Mouse (Mus musculus) ovary, postnatal 10 days (tissue): ENCODE measurements at regions not wholly inside any gene's neighbourhood (a gene's known extent, or its start where the extent isn't known, plus 50 kb on each side); places are given as distances from the start of the nearest gene placed in this dataset.
"Not testable (repeated sequence)": the region's sequence is repeated elsewhere in the genome, so short reads cannot be mapped to it uniquely, and the experiment has no call there.

Experiments used
- DNase-seq: peaks from one replicate; pipeline ENCODE4 v3.0.0; 2022; ENCODE audit warnings: low spot score

DNA sequence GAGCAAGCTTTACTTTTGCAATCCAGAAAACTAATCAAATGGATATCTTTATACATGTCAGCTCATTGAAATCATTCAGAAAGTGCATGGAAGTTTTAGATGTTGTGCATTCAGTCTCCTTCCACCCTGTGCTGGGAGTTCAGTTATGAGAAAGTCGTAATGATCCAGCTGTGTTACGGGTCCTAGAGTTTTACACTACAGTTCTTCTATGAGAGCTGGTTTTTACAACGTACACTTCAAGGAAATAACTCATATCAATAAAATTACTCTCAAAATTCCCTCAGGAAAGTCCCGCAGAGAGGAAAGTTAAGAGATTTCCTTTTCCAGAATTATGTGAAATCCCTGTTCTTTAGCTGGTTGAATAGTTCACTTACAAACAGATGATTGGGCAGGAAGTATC is 418.1 kb upstream of the Slc10a2 start:
- no peak for DNase-seq

DNA sequence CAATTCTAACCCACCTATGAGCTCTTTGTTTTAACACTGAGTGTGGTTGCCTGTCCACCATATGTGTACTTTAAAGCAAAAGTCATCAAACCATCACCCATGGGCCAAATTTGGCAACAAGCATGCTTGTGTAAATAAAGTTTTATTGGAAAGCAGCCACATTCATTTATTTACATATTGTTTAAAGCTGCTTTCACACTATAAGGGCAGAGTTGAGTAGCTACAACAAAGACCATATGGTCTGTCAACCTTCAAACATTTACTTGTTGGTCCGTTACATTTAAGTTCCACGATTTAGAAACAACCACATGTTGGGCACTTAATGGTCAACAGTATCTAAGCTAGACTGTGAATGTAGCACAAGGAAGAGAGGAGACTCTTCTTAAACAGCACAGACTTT is 390.7 kb upstream of the Slc10a2 start:
- DNase-seq = no peak

DNA sequence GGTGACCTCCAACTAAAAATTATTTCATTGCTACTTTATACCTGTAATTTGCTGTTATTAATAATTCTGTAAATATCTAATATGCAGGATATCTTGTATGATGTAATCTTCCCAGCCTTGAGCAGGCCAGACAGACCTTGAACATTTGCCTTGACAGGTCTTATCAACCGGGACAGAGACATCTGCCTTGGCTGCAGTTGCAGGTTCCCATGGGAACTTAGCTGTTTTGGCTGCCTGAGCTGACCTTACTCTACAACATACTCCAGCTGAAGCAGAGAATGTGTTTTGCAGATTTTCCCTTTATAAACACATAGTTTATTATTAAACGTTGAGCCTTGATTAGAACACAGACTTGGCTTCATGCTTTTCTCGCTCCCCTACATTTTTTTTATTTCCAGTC is 385.3 kb upstream of the Slc10a2 start:
- no peak for DNase-seq

DNA sequence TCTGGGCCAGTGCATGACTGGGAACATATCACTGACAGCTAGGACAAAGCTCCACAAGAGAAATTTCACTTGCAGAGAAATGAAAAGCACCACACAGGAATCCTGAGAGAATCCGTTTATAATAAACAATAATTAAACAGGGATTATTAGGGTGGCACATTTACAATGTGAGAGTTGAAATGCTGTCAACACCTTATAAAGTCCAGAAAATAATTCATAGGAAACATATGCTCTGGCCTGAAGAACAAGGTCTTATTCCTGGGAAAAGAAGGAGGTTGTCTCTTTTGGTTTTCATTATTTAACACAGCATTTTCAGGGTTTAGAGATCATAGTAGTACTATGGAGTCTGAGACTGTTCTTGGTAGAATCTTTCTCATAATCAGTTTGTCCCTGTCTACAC is 377.8 kb upstream of the Slc10a2 start:
- DNase-seq = no peak

DNA sequence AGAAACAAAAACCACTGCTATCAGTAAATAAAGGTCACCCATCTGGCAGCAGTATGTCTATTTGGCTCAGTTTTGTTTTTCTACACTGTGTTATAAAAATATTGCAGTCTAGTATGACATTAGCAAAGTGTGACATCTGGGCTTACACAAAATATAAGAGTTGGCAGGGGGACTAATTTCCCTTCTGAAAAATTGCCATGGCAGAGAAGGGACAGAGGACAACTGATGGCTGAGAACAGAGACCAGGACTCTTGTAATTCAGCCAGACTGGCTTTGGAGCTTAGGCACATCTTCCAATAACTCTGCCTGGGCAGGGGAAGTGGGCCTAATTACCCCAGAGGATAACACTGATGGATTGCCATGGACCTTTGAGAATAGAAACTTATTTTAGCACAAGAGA is 367.8 kb upstream of the Slc10a2 start:
- DNase-seq = no peak

DNA sequence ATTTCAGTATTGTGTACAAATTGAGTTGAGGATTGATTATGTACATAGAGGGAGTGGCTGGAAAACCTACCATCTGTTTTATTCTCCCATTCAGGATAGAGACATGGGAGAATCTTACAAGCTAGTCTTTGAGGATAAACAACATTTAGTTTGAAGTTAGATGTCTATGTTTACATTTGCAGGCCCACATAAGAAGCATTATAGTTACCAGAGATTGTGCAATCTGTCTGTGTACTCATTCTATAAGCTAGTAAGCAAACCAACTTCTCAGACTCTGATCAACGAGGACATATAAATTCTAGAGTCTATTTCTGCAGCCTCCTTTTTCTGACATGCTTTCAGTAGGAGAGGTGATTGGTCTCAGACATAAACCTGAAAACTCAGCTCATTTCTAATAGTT is 367.4 kb upstream of the Slc10a2 start:
- no peak for DNase-seq

DNA sequence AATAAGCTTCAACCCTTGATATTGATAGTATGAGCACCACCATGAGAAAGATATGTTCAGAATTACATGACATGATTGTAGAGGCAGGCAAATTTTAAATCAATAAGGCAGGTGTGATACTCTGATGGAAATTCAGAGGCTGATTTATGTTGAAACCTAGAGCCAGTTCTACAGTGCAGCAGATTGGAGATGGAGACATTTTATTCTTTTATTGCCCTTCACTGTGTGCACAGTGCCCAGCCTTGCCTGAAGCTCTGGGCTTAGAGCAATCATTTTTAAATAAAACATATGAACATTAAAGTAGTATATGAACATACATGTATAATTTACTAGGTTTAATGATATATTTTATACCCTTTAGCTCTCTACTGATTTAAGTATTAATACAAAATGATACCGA is 352.5 kb upstream of the Slc10a2 start:
- DNase-seq = no peak

DNA sequence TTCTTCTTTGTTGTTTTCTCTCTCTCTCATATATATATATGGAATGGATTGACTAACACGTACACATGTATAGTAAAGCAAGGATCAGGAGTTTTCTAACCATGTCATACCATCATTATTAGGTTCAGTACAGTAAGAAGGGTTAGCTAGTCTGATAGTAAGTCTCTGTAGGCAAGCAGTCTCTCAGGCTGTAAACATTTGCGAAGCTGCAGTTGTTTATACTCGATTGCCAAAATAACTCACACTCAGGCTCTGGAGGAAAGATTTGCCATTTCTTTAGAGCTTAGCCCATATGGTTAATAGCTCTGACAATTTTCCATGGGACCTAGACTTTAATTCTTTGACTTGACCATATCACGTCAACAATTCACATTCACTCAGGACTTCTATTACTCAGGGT is 348.3 kb upstream of the Slc10a2 start:
- DNase-seq = no peak

DNA sequence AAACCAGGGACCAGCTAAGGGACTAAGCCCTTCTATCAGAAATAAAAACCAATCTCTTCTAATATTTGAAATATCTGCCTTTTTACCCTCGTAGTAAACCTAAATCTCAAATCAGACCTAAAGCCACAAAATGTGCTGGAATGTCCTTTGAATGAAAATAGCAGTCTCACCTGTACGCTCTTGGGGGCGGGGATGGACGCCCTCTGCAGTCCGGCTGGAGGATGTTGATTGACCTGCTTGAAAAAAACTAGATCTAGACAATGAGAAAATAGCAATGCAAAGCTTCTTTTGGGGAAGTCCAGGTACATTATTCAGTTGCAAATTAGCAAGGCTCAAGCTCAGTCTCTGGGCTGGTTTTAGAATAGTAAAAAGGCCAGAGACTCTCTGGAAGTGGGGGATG is 337.1 kb upstream of the Slc10a2 start:
- DNase-seq = not testable (repeated sequence)

DNA sequence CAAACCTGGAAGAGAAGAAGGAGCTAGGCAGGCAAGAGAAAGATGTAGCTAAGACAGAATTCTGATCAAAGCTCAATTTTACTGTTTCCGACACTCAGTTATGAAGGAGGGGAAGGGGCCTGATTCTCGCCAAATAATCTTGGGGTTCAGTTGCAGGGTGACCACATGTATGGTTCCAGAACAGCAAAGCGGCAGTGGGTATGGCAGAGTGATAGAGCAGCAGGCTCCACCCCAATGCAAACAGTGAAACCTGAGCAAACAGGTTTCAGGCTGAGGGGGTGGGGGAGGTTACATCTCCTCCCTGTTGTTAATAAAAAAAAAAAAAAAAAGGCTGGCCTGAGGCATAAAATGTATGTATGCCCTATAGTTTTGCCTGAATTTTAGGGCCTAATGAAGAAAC is 335.3 kb upstream of the Slc10a2 start:
- not testable (repeated sequence) for DNase-seq

DNA sequence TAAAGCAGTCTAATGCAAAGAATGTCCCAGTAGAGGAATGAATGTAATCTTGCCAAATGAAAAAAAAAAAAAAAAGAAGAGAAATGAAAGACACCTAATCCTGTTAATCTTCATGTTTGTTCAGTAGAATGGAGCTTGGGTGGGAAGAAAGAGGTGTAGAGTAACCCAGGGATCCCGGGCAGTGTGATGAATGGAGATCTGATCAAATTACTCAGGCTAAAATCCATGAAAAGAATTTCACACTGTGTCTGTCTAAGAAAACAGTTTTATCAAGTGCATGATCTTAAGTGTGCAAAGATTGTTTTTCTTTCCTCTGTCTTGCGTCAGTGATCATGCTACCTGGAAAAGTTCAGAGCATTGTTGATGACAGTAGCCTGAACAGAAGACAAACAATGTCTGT is 333.9 kb upstream of the Slc10a2 start:
- no peak for DNase-seq

DNA sequence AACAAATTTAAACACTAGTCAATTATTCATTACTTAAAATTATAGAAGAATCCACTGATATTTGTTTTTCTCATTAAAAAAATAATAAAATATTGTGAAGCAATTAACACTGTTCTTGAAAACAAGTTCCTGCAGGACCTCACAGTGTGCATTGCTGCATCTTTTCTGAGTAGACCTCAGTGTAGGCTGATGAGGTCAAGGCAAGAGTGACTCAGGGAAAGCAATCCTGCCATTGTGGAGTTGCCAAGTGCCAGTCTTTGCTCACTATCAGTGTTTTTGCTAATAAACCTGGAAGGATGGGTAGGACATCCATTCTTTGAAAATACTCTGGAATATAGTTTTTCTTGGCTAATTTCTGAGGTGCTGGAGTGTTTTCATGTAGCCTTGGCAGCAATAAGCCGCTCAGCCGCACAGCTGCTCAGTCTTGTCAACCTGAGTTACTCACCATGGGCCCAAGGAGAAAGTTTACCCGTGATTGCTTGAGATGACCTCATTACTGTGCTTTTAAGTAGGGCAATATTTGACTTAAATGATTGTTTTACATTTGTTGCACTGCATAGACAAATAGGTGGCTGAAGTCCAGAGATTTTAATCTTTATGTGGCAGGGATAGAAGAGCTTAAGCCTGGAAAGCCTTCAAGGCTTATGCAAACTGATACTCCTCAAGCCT is 323.3 kb upstream of the Slc10a2 start:
- DNase-seq = no peak

DNA sequence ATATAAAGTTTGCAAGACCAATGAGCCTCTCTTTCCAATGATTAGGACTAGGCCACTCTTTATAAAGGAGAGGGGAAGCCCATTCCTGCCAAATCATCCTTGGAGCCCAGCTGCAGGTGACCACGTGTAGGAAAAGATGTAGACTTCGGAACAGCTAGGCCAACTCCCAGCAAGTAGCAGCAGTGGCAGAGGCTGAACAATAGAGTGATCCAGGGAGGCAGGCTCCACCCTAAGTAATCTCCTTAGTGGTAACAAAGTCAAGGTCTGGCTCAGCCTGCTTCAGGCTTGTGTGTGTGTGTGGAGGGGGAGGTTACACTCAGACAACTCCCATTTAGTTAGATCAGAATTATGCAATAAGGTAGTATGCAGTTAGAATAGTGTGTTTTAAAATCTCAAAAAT is 311.7 kb upstream of the Slc10a2 start:
- DNase-seq = not testable (repeated sequence)

DNA sequence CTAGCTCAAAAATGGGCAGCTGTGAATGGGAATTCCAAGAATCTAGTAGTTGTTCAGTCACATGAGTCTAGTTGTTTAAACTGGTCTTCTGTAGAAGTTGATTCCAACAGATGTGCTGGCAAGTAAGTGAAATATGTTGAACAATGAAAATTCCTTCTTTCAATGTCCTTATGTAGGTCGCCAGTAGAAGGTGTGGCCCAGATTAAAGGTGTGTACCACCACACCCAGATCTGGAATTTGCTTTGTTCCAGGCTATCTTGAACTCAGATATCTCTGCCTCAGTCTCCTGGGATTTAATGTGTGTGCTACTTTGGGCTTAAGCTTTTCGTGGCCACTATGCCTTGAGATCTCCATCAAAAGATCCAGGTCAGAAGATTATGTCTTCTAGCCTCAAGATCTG is 279.7 kb upstream of the Slc10a2 start:
- DNase-seq = no peak

DNA sequence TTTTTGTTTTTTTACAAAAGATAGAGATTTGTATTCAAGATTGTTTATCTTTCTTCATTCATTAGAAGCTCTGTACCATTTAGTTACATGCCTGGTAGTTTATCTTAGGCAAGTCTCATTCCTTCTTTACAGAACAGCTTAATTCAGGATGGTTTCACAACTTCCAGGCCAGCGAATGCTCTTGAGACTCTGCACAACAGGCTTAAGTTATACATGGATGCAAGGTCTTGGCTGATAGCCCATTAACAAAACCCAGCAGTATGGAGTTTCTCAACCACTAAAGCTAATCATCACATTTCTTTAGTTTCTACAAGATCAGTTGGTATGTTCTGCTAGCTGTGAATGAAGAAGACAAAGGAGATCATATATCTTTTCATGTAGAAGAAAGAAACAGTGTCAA is 272.9 kb upstream of the Slc10a2 start:
- no peak for DNase-seq

DNA sequence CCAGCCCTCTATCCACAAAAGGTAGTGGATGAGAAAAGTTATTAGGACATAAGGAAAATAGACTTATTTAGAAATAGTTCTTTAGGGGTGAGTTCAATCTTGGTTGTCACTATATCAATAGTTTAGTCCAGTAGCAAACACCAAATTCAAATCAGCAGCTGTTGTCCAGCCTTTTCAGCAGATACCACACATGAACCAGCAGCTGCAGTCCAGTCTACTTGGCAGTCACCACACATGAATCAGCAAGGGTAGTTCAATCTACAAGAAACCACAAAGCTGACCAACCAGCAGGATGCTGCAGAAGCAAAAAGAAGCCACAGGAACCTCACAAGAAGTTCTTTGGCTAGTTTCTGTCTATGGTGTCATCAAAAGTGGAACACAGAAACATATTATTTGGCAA is 234.8 kb upstream of the Slc10a2 start:
- no peak for DNase-seq

DNA sequence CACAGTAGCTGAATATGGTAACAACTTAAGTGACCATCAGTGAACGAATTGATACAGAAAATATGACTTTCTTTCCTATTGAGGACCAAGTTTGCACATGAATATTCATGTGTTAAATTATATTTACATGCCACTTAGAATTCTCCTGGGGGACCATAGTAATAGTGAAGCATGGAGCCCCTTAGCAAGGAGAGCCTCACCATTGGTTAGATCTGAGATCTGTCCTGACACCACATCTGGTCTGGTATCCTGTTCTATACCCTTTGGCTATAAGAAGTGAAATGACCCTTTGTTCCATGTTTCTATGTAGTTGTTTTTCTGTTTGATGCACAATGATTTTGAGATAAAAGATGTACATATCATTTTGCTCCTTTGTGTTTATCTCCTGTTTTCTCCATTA is 209.4 kb upstream of the Slc10a2 start:
- no peak for DNase-seq

DNA sequence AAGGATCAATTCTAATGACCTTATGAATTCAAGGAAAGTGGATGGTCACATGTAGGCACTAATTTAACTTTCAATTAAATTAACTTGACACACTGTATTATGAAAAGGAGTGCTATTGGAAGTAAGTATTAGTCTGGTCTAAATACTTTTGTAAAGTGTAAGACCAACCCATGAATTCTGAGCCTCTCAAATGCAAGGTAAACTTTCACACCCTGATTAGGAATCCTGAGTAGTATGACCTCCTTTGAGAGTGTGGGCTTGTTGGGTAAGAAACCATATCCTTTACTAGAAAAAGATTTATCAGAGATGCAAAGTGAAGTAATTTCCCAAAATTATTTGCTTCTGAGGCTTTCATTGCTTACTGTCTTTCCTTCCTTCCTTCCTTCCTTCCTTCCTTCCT is 194.8 kb upstream of the Slc10a2 start:
- no peak for DNase-seq

DNA sequence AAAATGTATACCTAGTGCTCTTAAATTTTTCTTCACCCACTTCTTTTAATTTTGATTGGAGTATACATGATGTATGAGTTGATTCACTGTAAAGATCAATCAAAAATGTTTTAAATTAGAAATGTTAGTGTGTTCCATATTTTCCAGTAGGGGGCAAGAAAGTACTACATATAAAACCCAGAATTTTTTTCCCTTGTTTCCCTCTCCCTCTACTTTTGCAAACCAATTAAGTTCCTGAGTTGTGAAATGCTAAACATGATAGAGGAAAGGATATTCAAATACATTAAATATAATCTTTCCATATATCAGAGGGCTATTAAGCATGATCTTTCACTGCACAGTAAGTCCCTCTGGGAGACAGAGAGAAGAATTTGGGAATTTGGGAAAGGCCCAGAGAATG is 192.0 kb upstream of the Slc10a2 start:
- no peak for DNase-seq

DNA sequence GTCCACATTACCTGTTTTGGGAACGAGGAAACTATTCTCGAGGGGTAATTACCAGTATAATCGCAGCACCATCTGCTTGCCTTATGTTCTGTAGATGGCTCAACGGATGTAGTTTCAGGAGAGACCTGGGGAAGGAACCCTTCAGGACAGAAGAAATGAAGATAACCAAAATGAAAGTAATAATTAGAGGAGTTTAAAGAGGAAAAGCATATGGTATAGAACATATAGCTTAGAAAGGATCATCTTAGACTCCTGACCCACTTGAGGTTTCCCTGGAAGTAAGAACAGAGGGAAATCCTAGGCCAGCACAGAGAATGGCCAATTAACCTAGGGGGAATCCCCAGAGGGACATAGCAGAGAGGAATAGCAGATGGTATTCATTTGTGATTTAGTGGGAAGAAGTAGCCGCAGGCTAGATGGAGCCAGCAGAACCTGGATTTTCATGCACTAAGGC is 180.6 kb upstream of the Slc10a2 start:
- no peak for DNase-seq

DNA sequence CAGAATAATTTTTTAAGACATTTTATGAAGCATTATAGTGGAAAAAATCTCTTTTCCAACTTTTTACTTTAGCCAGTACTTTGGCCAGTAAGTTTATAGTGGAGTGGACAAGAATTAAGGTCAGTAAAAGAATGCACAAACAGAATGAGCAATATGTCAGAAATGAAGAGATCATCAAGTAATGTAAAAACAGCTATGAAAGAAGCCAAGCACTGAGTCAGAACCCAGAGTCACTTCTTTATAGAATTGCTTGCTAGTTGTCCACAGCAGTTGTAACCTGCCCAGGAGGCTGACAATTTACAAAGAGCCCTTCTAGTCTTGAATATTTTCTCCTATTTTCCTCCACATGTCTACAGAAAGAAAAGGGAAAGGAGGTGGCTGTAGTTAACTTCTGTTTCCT is 178.6 kb upstream of the Slc10a2 start:
- DNase-seq = no peak

DNA sequence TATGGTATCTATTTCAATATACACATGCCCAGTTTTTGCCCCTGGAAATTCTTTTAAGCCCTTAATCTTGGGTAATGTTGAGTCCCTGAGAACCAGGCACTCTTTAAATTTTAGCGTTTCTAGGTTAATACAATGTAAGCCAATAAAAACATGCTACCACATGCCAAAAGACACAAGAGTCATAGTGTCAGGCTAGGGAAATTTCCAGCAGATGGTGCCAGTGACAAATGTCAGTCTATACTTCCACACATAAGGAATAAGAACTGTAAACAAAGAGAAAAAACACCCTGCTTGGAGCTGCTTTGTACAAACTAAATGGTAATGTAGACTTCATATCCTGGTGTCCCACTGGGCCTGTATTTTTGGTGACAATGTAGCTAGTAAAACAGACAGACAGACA is 157.2 kb upstream of the Slc10a2 start:
- DNase-seq = no peak

DNA sequence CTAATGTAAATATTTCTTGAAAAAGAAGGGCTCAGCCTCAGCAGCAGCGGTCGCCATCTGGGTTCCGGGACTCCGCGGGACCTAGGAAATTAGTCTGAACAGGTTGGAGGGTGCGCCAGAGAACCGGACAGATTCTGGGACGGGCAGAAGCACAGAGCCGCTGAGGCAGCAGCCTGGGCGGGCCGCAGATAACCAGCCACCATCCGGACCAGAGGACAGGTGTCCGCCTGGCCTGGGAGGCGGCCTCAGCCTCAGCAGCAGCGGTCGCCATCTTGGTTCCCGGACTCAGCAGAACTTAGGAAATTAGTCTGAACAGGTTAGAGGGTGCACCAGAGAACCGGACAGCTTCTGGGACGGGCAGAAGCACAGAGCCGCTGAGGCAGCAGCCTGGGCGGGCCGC is 136.7 kb upstream of the Slc10a2 start:
- DNase-seq = peak; percentile 14
